In genomic region chr13:55483593-55483992, GRCm38 (mm10) we compare ENCODE assay signal across 9 mouse cellular contexts. TPM values are rescaled to one million over a fixed set of nuclear protein-coding genes. Genes with fewer than 3 reads are reported as not detected.
DNase-seq lines count a peak whose midpoint lies in the region; ATAC-seq lines count a peak whose summit lies in the region.
"Had no signal": no experiment of that assay in that cellular context is flagged by ENCODE, and none has a peak within 500 bp of the region (broad histone marks: within the 10 kb centered on the region; RNA-seq: fewer than 3 reads in every experiment).

No protein-coding gene starts in this region.

- ATAC-seq in forebrain, embryonic 16.5 days, result peak; percentile 83
- no peak for ATAC-seq in inflammation-experienced regulatory T-cells, adult 6 months

- peak overlapping the region; percentile 67 for H3K4me3 ChIP-seq in forebrain, embryonic 16.5 days (replicated peaks; ENCODE audit: low read length)

- H3K9ac ChIP-seq in forebrain, embryonic 16.5 days (replicated peaks; ENCODE audit: low read depth, low read length), result peak overlapping the region; percentile 98

- H3K4me2 ChIP-seq in forebrain, embryonic 16.5 days (ENCODE audit: low read length), result peak overlapping the region; percentile 89

- 2% methylated on average over 15 of the region's 15 CpGs for WGBS in forebrain, embryonic 16.5 days

- H3K27me3 ChIP-seq in forebrain, embryonic 16.5 days (replicated peaks; ENCODE audit: control insufficient read depth, insufficient read depth, low read length), result no peaks in the 10 kb centered on the region

- peaks cover 50% of the 10 kb centered on the region for H3K4me1 ChIP-seq in forebrain, embryonic 16.5 days (replicated peaks; ENCODE audit: control insufficient read depth, insufficient read depth, low read length)

- H3K27ac ChIP-seq in forebrain, embryonic 16.5 days (ENCODE audit: low read length), result peak overlapping the region; percentile 97

- H3K9me3 ChIP-seq in forebrain, embryonic 16.5 days (ENCODE audit: control insufficient read depth, low read length), result no peaks in the 10 kb centered on the region

- DNase-seq in kidney, postnatal 4 days, result peak; percentile 54 to 57
- DNase-seq in kidney, adult 11 months, result no peak
- peak; percentile 85 to 96 for DNase-seq in layer of hippocampus, postnatal 14 days (ENCODE audit: low spot score in 2 of 2)
- DNase-seq in neural tube, embryonic 10.5 days (ENCODE audit: extremely low spot score, low spot score), result peak; percentile 71
- no peak for DNase-seq in urinary bladder, postnatal 4 days (ENCODE audit: low spot score in 2 of 2)
- no peak for DNase-seq in thymus, postnatal 10 days (ENCODE audit: low spot score in 2 of 2)

- peaks cover 35% of the 10 kb centered on the region for H3K36me3 ChIP-seq in forebrain, embryonic 16.5 days (ENCODE audit: control insufficient read depth, insufficient read depth)

RNA-seq across cellular contexts. Expression of gene Dbn1, which starts 4.3 kb away (rescaled TPM):
- 792 and 816 TPM in 2 replicates for polyA plus RNA-seq in forebrain, embryonic 16.5 days (2015; fragmentation: Nextera tagmentation; extraction: Ambion mirVana)
- 100 to 1,000 TPM; 335 to 353 TPM for total RNA-seq in layer of hippocampus, postnatal 14 days (2021)
- polyA plus RNA-seq in inflammation-experienced regulatory T-cells, adult 6 months (2017; shearing (Covaris generic)), result under 1 TPM in 1 of 3 experiments, not detected in 2; 0.15 TPM

RNA-seq across cellular contexts. Expression of gene Prr7, which starts 19.5 kb away (rescaled TPM):
- polyA plus RNA-seq in forebrain, embryonic 16.5 days (2015; fragmentation: Nextera tagmentation; extraction: Ambion mirVana), result 4.1 and 4.3 TPM in 2 replicates
- total RNA-seq in layer of hippocampus, postnatal 14 days (2021), result 10 to 100 TPM; 89.9 to 92.7 TPM
- under 1 TPM in 1 of 3 experiments, not detected in 2; 0.26 TPM for polyA plus RNA-seq in inflammation-experienced regulatory T-cells, adult 6 months (2017; shearing (Covaris generic))
- total RNA-seq: liver, adult 2 months had no signal

RNA-seq across cellular contexts. Expression of gene Pdlim7, which starts 29.9 kb away (rescaled TPM):
- 132 and 147 TPM in 2 replicates for polyA plus RNA-seq in forebrain, embryonic 16.5 days (2015; fragmentation: Nextera tagmentation; extraction: Ambion mirVana)
- 10 to 100 TPM; 69.4 to 78.9 TPM for total RNA-seq in layer of hippocampus, postnatal 14 days (2021)
- 10 to 100 TPM; 13.2 to 15.7 (median 13.5) TPM for polyA plus RNA-seq in inflammation-experienced regulatory T-cells, adult 6 months (2017; shearing (Covaris generic))

RNA-seq across cellular contexts. Expression of gene Grk6, which starts 38.7 kb away (rescaled TPM):
- 39.4 and 40.1 TPM in 2 replicates for polyA plus RNA-seq in forebrain, embryonic 16.5 days (2015; fragmentation: Nextera tagmentation; extraction: Ambion mirVana)
- total RNA-seq in layer of hippocampus, postnatal 14 days (2021), result 10 to 100 TPM; 74.2 to 76.8 TPM
- polyA plus RNA-seq in inflammation-experienced regulatory T-cells, adult 6 months (2017; shearing (Covaris generic)), result 10 to 100 TPM; 35.3 to 50.0 (median 40.5) TPM

RNA-seq across cellular contexts. Expression of gene Dok3, which starts 45.5 kb away (rescaled TPM):
- 3.1 and 4.6 TPM in 2 replicates for polyA plus RNA-seq in forebrain, embryonic 16.5 days (2015; fragmentation: Nextera tagmentation; extraction: Ambion mirVana)
- 1 to 10 TPM; 6.7 to 7.9 TPM for total RNA-seq in layer of hippocampus, postnatal 14 days (2021)
- polyA plus RNA-seq in inflammation-experienced regulatory T-cells, adult 6 months (2017; shearing (Covaris generic)), result 1 to 10 TPM in 2 of 3 experiments, under 1 TPM in 1; 0.93 to 1.1 (median 1.1) TPM

Comparison
In these comparisons a context has a peak if more than half of its experiments do, and no peak if none do; other contexts are left out.
1. DNase-seq: peak in kidney, postnatal 4 days (2 of 2), layer of hippocampus, postnatal 14 days (2 of 2) and neural tube, embryonic 10.5 days (single experiment); none in kidney, adult 11 months (single experiment), urinary bladder, postnatal 4 days (0 of 2) and thymus, postnatal 10 days (0 of 2).
2. RNA of gene Dbn1, which starts 4.3 kb away (polyA plus RNA-seq): 792 to 816 TPM in forebrain, embryonic 16.5 days; 0.15 TPM in inflammation-experienced regulatory T-cells, adult 6 months; every median in the first group is over 100 times any median in the second.